Mouse (Mus musculus): ENCODE data around the gene Usp48. TPM values are rescaled to one million over a fixed set of nuclear protein-coding genes. Genes with fewer than 3 reads are reported as not detected.

The Usp48 gene
- polyA plus RNA-seq, 1 experiment from 2014 or later: 55.7 TPM

- ATAC-seq: no peak
- Histone ChIP-seq H3K27me3 (replicated peaks; ENCODE audit: control insufficient read depth, insufficient read depth, low read length) (no peaks in the 10 kb centered on the region), H3K9me3 (ENCODE audit: control insufficient read depth, low read length) (no peaks in the 10 kb centered on the region), H3K4me1 (ENCODE audit: control insufficient read depth, insufficient read depth, low read depth, low read length) (peaks cover 24% of the 10 kb centered on the region), H3K4me3 (ENCODE audit: low read length) (no peak overlapping the region), H3K9ac (ENCODE audit: low read depth, low read length) (no peak overlapping the region), H3K4me2 (ENCODE audit: low read length) (no peak overlapping the region), H3K36me3 (ENCODE audit: control insufficient read depth, insufficient read depth, low read length) (no peaks in the 10 kb centered on the region), H3K27ac (ENCODE audit: low read depth, low read length) (no peak overlapping the region)
- WGBS: 51% methylated on average over 21 of the region's 21 CpGs
Measured at GRCm38 (mm10) chr4:137699264-137700211, 106.0 kb downstream of the Usp48 start.

GRCm38 (mm10) chr4:137700960-137701359 lies 107.4 kb downstream of the Usp48 start:
- H3K27ac ChIP-seq (ENCODE audit: low read depth, low read length): no peak overlapping the region
- 66% methylated on average over 6 of the region's 6 CpGs for WGBS

GRCm38 (mm10) chr4:137703077-137703476 lies 109.5 kb downstream of the Usp48 start:
- Histone ChIP-seq H3K4me3 (ENCODE audit: low read length) (no peak overlapping the region), H3K27ac (ENCODE audit: low read depth, low read length) (no peak overlapping the region), H3K4me1 (ENCODE audit: control insufficient read depth, insufficient read depth, low read depth, low read length) (peaks cover 27% of the 10 kb centered on the region), H3K27me3 (replicated peaks; ENCODE audit: control insufficient read depth, insufficient read depth, low read length) (no peaks in the 10 kb centered on the region), H3K4me2 (ENCODE audit: low read length) (no peak overlapping the region), H3K9ac (ENCODE audit: low read depth, low read length) (no peak overlapping the region), H3K9me3 (ENCODE audit: control insufficient read depth, low read length) (no peaks in the 10 kb centered on the region), H3K36me3 (ENCODE audit: control insufficient read depth, insufficient read depth, low read length) (no peaks in the 10 kb centered on the region)
- WGBS: 97% methylated on average over 5 of the region's 5 CpGs
- ATAC-seq: no peak

More at GRCm38 (mm10) chr4:137700960-137701359, 107.4 kb downstream of the Usp48 start:
- Histone ChIP-seq H3K4me2 (ENCODE audit: low read length) (no peak overlapping the region), H3K4me1 (ENCODE audit: control insufficient read depth, insufficient read depth, low read depth, low read length) (peaks cover 21% of the 10 kb centered on the region), H3K27me3 (replicated peaks; ENCODE audit: control insufficient read depth, insufficient read depth, low read length) (no peaks in the 10 kb centered on the region), H3K4me3 (ENCODE audit: low read length) (no peak overlapping the region), H3K9me3 (ENCODE audit: control insufficient read depth, low read length) (no peaks in the 10 kb centered on the region), H3K9ac (ENCODE audit: low read depth, low read length) (no peak overlapping the region), H3K36me3 (ENCODE audit: control insufficient read depth, insufficient read depth, low read length) (no peaks in the 10 kb centered on the region)
- ATAC-seq: no peak

- no peaks in the 10 kb centered on the region for H3K27me3 ChIP-seq (replicated peaks; ENCODE audit: control insufficient read depth, insufficient read depth, low read length)
- no peak overlapping the region for H3K4me2 ChIP-seq (ENCODE audit: low read length)
- peaks cover 25% of the 10 kb centered on the region for H3K4me1 ChIP-seq (ENCODE audit: control insufficient read depth, insufficient read depth, low read depth, low read length)
- no peak overlapping the region for H3K27ac ChIP-seq (ENCODE audit: low read depth, low read length)
- no peak for ATAC-seq
- H3K9me3 ChIP-seq (ENCODE audit: control insufficient read depth, low read length): no peaks in the 10 kb centered on the region
- no peak overlapping the region for H3K4me3 ChIP-seq (ENCODE audit: low read length)
- 31% methylated on average over 2 of the region's 2 CpGs for WGBS
- no peaks in the 10 kb centered on the region for H3K36me3 ChIP-seq (ENCODE audit: control insufficient read depth, insufficient read depth, low read length)
- no peak overlapping the region for H3K9ac ChIP-seq (ENCODE audit: low read depth, low read length)
Measured at GRCm38 (mm10) chr4:137704561-137704960, 111.0 kb downstream of the Usp48 start.

- 66% methylated on average over 5 of the region's 5 CpGs for WGBS
- Histone ChIP-seq H3K9me3 (ENCODE audit: control insufficient read depth, low read length) (no peaks in the 10 kb centered on the region), H3K27me3 (replicated peaks; ENCODE audit: control insufficient read depth, insufficient read depth, low read length) (no peaks in the 10 kb centered on the region), H3K4me1 (ENCODE audit: control insufficient read depth, insufficient read depth, low read depth, low read length) (peaks cover 27% of the 10 kb centered on the region), H3K4me2 (ENCODE audit: low read length) (no peak overlapping the region), H3K9ac (ENCODE audit: low read depth, low read length) (no peak overlapping the region), H3K27ac (ENCODE audit: low read depth, low read length) (no peak overlapping the region), H3K36me3 (ENCODE audit: control insufficient read depth, insufficient read depth, low read length) (no peaks in the 10 kb centered on the region), H3K4me3 (ENCODE audit: low read length) (no peak overlapping the region)
- no peak for ATAC-seq
Measured at GRCm38 (mm10) chr4:137705379-137705778, 111.8 kb downstream of the Usp48 start.

- no peak overlapping the region for H3K4me3 ChIP-seq (ENCODE audit: low read length)
- H3K4me2 ChIP-seq (ENCODE audit: low read length): no peak overlapping the region; the same call in 1 of the 2 replicates
- WGBS: 68% methylated on average over 7 of the region's 7 CpGs
- no peak overlapping the region for H3K27ac ChIP-seq (ENCODE audit: low read depth, low read length)
- H3K9me3 ChIP-seq (ENCODE audit: control insufficient read depth, low read length): no peaks in the 10 kb centered on the region
- ATAC-seq: no peak
- H3K27me3 ChIP-seq (replicated peaks; ENCODE audit: control insufficient read depth, insufficient read depth, low read length): no peaks in the 10 kb centered on the region
- H3K9ac ChIP-seq (ENCODE audit: low read depth, low read length): no peak overlapping the region; the same call in 1 of the 2 replicates
- H3K4me1 ChIP-seq (ENCODE audit: control insufficient read depth, insufficient read depth, low read depth, low read length): peaks cover 27% of the 10 kb centered on the region
- 0 out of 2 replicates have a peak, but pooled peaks cover 2% of the 10 kb centered on the region for H3K36me3 ChIP-seq (ENCODE audit: control insufficient read depth, insufficient read depth, low read length)
Measured at GRCm38 (mm10) chr4:137706510-137706909, 113.0 kb downstream of the Usp48 start.

- 0 out of 2 replicates have a peak, but pooled peaks cover 2% of the 10 kb centered on the region for H3K36me3 ChIP-seq (ENCODE audit: control insufficient read depth, insufficient read depth, low read length)
- H3K9ac ChIP-seq (ENCODE audit: low read depth, low read length): peak overlapping the region; percentile 75
- H3K4me1 ChIP-seq (ENCODE audit: control insufficient read depth, insufficient read depth, low read depth, low read length): peaks cover 27% of the 10 kb centered on the region
- no peaks in the 10 kb centered on the region for H3K9me3 ChIP-seq (ENCODE audit: control insufficient read depth, low read length)
- peak overlapping the region; percentile 86 for H3K4me2 ChIP-seq (ENCODE audit: low read length)
- H3K4me3 ChIP-seq (ENCODE audit: low read length): peak overlapping the region; percentile 58
- WGBS: 4% methylated on average over 27 of the region's 52 CpGs
- peak; percentile 67 for ATAC-seq
- no peaks in the 10 kb centered on the region for H3K27me3 ChIP-seq (replicated peaks; ENCODE audit: control insufficient read depth, insufficient read depth, low read length)
- no peak overlapping the region for H3K27ac ChIP-seq (ENCODE audit: low read depth, low read length)
Measured at GRCm38 (mm10) chr4:137707216-137707990, 113.8 kb downstream of the Usp48 start.

Data from hindbrain, embryonic 16.5 days (tissue).